Mouse (Mus musculus): ENCODE measurements around the gene Igsf3. TPM values are rescaled to one million over a fixed set of nuclear protein-coding genes. Genes with fewer than 3 reads are reported as not detected.

Gene Igsf3
- polyA plus RNA-seq, 1 experiment: 0.12 TPM

GRCm38 (mm10) chr3:101365911-101366310, 11.0 kb upstream of the Igsf3 start:
- TF ChIP-seq TAL1 (IDR thresholded peaks at IDR 0.05; ENCODE audit: low read length) (no peak), GATA1 (IDR thresholded peaks at IDR 0.05; ENCODE audit: low read length) (no peak)
- Histone ChIP-seq H3K27me3 (ENCODE audit: control insufficient read depth) (no peaks in the 10 kb centered on the region), H3K4me1 (ENCODE audit: control insufficient read depth) (peaks cover 65% of the 10 kb centered on the region), H3K4me3 (replicated peaks) (no peak overlapping the region), H3K36me3 (ENCODE audit: control insufficient read depth) (no peaks in the 10 kb centered on the region), H3K9me3 (ENCODE audit: control insufficient read depth, low read length) (no peaks in the 10 kb centered on the region)

DNA sequence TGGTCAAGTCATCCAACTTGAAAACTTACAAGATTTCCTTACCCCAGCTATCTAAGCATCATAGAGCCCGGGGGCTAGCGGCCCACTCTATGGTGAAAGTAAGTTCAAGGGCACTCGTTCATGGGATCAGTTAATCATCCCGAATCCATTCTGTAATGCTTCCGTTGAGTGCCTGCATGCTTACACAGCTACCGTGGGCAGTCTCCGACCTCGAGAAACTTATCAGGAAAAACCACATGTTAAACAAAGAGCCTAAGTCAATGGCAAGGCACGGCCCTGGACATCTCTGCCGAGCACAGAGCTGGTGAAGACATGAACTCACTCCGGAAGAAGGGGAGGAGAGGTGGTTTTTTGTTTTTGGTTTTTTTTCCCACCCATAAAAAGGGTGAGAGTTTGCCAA, 9.5 kb upstream of the Igsf3 start:
- no peak for TF ChIP-seq GATA1 (IDR thresholded peaks at IDR 0.05; ENCODE audit: low read length)
- peak; percentile 15; the same call in 1 of the 3 replicates for TF ChIP-seq TAL1 (IDR thresholded peaks at IDR 0.05; ENCODE audit: low read length)
- Histone ChIP-seq H3K4me3 (replicated peaks) (peak overlapping the region; percentile 44), H3K4me1 (ENCODE audit: control insufficient read depth) (peaks cover 72% of the 10 kb centered on the region), H3K36me3 (ENCODE audit: control insufficient read depth) (no peaks in the 10 kb centered on the region), H3K9me3 (ENCODE audit: control insufficient read depth, low read length) (no peaks in the 10 kb centered on the region), H3K27me3 (ENCODE audit: control insufficient read depth) (no peaks in the 10 kb centered on the region)

GRCm38 (mm10) chr3:101369301-101369881, 7.5 kb upstream of the Igsf3 start:
- TF ChIP-seq TAL1 (IDR thresholded peaks at IDR 0.05; ENCODE audit: low read length) (no peak), GATA1 (IDR thresholded peaks at IDR 0.05; ENCODE audit: low read length) (no peak)
- no peak overlapping the region for H3K4me3 ChIP-seq (replicated peaks)
- no peaks in the 10 kb centered on the region for H3K36me3 ChIP-seq (ENCODE audit: control insufficient read depth)
- no peaks in the 10 kb centered on the region for H3K27me3 ChIP-seq (ENCODE audit: control insufficient read depth)
- no peaks in the 10 kb centered on the region for H3K9me3 ChIP-seq (ENCODE audit: control insufficient read depth, low read length)
- peaks cover 79% of the 10 kb centered on the region for H3K4me1 ChIP-seq (ENCODE audit: control insufficient read depth)

DNA sequence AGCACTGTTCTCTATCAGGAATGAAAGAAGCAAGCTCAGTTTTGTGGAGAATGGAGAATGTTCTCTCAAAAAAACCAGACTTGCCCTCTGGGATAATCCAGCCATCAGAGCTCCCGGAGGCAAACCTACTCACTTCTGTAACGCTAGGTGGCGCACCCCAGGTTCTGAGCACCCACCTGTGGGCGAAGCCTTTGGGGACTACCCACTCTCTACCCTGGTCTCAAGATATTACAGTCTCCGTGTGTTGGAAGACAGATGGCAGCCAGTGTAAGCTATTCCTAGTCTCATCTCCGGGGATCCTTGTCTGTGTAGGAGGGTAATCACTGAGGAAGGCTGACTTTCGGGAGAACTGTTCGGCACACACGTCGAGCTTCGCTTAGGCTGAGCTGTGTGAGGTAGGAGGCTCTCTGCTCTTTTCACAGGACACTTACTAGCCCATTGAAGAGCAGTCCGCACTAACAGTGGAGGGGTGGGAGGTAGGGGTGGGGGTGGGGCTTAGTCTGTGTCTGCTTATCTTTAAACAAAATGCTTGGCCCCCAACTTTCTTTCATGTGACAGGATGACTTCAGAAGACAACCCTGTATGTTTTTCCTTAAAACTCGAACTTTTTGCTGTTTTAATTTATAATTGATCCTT, 4.4 kb upstream of the Igsf3 start:
- H3K4me1 ChIP-seq (ENCODE audit: control insufficient read depth): peaks cover 83% of the 10 kb centered on the region
- H3K4me3 ChIP-seq (replicated peaks): peak overlapping the region; percentile 60
- no peaks in the 10 kb centered on the region for H3K36me3 ChIP-seq (ENCODE audit: control insufficient read depth)
- TF ChIP-seq GATA1 (IDR thresholded peaks at IDR 0.05; ENCODE audit: low read length) (no peak), TAL1 (IDR thresholded peaks at IDR 0.05; ENCODE audit: low read length) (no peak)
- H3K9me3 ChIP-seq (ENCODE audit: control insufficient read depth, low read length): no peaks in the 10 kb centered on the region
- peaks cover 1% of the 10 kb centered on the region; the same call in 1 of the 2 replicates for H3K27me3 ChIP-seq (ENCODE audit: control insufficient read depth)

DNA sequence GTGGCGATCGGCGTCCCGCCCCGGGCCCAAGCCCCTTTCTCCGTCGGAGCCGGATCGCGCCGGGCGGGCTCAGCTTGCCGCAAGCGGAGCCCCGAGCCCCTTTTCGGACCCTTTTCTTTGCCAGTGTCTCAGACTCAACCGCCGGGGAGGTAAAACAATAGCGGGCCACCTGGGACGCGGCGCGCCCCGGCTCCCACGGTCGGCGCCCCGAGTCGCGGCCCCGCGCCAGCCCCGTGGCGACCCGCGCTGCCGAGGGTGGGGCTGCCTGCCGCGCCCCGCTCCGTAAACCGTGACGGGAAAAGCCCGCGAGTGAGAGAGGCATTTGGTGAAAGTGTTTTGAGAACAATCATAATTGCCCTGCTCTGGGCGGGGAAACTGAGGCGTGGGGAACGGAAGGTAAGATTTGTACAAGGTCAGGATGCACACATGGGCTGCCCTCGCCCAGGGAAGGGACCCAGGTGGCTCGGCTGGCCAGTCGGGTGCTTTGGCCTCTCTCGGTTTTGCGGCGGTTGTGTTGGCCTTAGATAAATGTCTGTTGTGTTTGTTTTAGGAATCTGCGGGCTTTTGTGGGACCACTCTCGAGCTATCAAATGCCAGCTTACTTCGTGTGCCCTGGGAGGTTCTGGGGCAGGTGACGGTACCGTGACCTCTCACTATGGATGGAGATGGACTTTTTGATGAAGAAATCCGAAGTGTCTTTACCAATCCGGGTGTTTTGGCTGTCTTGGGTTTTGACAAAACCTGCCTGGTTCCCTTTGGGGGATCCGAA, 557 bp downstream of the Igsf3 start:
- Histone ChIP-seq H3K27me3 (ENCODE audit: control insufficient read depth) (peaks cover 12% of the 10 kb centered on the region; the same call in 1 of the 2 replicates), H3K4me1 (ENCODE audit: control insufficient read depth) (peaks cover 72% of the 10 kb centered on the region), H3K36me3 (ENCODE audit: control insufficient read depth) (peaks cover 3% of the 10 kb centered on the region), H3K9me3 (ENCODE audit: control insufficient read depth, low read length) (no peaks in the 10 kb centered on the region), H3K4me3 (replicated peaks) (peak overlapping the region; percentile 81)
- no peak for TF ChIP-seq TAL1 (IDR thresholded peaks at IDR 0.05; ENCODE audit: low read length)

GRCm38 (mm10) chr3:101378102-101378501, 1.2 kb downstream of the Igsf3 start:
- Histone ChIP-seq H3K27me3 (ENCODE audit: control insufficient read depth) (peaks cover 12% of the 10 kb centered on the region; the same call in 1 of the 2 replicates), H3K4me1 (ENCODE audit: control insufficient read depth) (peaks cover 66% of the 10 kb centered on the region), H3K36me3 (ENCODE audit: control insufficient read depth) (peaks cover 3% of the 10 kb centered on the region), H3K9me3 (ENCODE audit: control insufficient read depth, low read length) (no peaks in the 10 kb centered on the region), H3K4me3 (replicated peaks) (peak overlapping the region; percentile 81)
- TF ChIP-seq GATA1 (IDR thresholded peaks at IDR 0.05; ENCODE audit: low read length) (no peak), TAL1 (IDR thresholded peaks at IDR 0.05; ENCODE audit: low read length) (no peak)

- TF ChIP-seq TAL1 (IDR thresholded peaks at IDR 0.05; ENCODE audit: low read length) (no peak), GATA1 (IDR thresholded peaks at IDR 0.05; ENCODE audit: low read length) (no peak)
- Histone ChIP-seq H3K36me3 (ENCODE audit: control insufficient read depth) (peaks cover 3% of the 10 kb centered on the region), H3K9me3 (ENCODE audit: control insufficient read depth, low read length) (no peaks in the 10 kb centered on the region), H3K4me3 (replicated peaks) (no peak overlapping the region), H3K4me1 (ENCODE audit: control insufficient read depth) (peaks cover 53% of the 10 kb centered on the region), H3K27me3 (ENCODE audit: control insufficient read depth) (peaks cover 12% of the 10 kb centered on the region; the same call in 1 of the 2 replicates)
These were observed 2.9 kb downstream of the Igsf3 start for GRCm38 (mm10) chr3:101379789-101380188.

- H3K36me3 ChIP-seq (ENCODE audit: control insufficient read depth): peaks cover 5% of the 10 kb centered on the region
- H3K4me3 ChIP-seq (replicated peaks): no peak overlapping the region
- TF ChIP-seq TAL1 (IDR thresholded peaks at IDR 0.05; ENCODE audit: low read length): no peak
- TF ChIP-seq GATA1 (IDR thresholded peaks at IDR 0.05; ENCODE audit: low read length): no peak
- H3K27me3 ChIP-seq (ENCODE audit: control insufficient read depth): peaks cover 12% of the 10 kb centered on the region; the same call in 1 of the 2 replicates
- peaks cover 39% of the 10 kb centered on the region for H3K4me1 ChIP-seq (ENCODE audit: control insufficient read depth)
- no peaks in the 10 kb centered on the region for H3K9me3 ChIP-seq (ENCODE audit: control insufficient read depth, low read length)
These were observed 4.8 kb downstream of the Igsf3 start for GRCm38 (mm10) chr3:101381691-101382090.

GRCm38 (mm10) chr3:101382751-101383150, 5.9 kb downstream of the Igsf3 start:
- Histone ChIP-seq H3K4me1 (ENCODE audit: control insufficient read depth) (peaks cover 29% of the 10 kb centered on the region), H3K27me3 (ENCODE audit: control insufficient read depth) (peaks cover 8% of the 10 kb centered on the region; the same call in 1 of the 2 replicates), H3K4me3 (replicated peaks) (no peak overlapping the region), H3K9me3 (ENCODE audit: control insufficient read depth, low read length) (no peaks in the 10 kb centered on the region), H3K36me3 (ENCODE audit: control insufficient read depth) (peaks cover 5% of the 10 kb centered on the region)
- TF ChIP-seq GATA1 (IDR thresholded peaks at IDR 0.05; ENCODE audit: low read length): no peak
- TF ChIP-seq TAL1 (IDR thresholded peaks at IDR 0.05; ENCODE audit: low read length): no peak
